In the genomic region with DNA sequence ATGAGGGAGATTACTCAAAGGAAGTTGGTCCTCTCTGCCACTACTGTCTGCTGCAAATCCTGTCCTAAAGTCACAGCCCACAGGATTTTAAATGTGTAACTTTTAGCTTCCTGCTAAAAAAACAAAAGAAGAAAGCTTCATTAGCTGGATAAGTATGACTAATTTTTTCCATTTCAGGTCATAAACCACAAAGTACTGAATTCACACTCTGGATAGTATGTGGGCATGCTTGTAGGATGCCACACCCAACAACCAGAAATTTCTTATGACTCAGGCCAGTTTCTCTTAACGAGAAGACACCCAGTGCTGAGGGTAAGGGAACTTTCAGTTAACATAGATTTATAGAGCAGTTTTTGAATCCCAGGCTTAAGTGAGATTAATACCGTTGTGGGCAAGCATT, we compare ENCODE assay signal across 20 mouse cellular contexts. TPM values are rescaled to one million over a fixed set of nuclear protein-coding genes. Genes with fewer than 3 reads are reported as not detected.
DNase-seq lines count a peak whose midpoint lies in the region; ATAC-seq and TF ChIP-seq lines count a peak whose summit lies in the region.
"Had no signal": no experiment of that assay in that cellular context is flagged by ENCODE, and none has a peak within 500 bp of the region (broad histone marks: within the 10 kb centered on the region; RNA-seq: fewer than 3 reads in every experiment).

No protein-coding gene starts in this region.

- 0 out of 2 replicates have a peak, but pooled peaks cover 3% of the 10 kb centered on the region for H3K27me3 ChIP-seq in intestine, postnatal 0 days (replicated peaks; ENCODE audit: control insufficient read depth, insufficient read depth, low read length)
- H3K27me3 ChIP-seq: embryonic facial prominence, embryonic 15.5 days; forebrain, embryonic 13.5 days had no signal

- intact Hi-C loops in heart, postnatal 10 days (cut with DNase I): no loop called here
- intact Hi-C loops in heart, postnatal 25 days (cut with DNase I): no loop called here

- ATAC-seq in megakaryocyte, adult 5-6 weeks (ENCODE audit: poor library complexity, severe bottlenecking): peak; percentile 76
- ATAC-seq in intestine, postnatal 0 days: no peak
- ATAC-seq: forebrain, embryonic 13.5 days; intestine, embryonic 16.5 days; midbrain, embryonic 16.5 days had no signal

- H3K4me1 ChIP-seq in intestine, postnatal 0 days (replicated peaks; ENCODE audit: control insufficient read depth, insufficient read depth, low read length): no peaks in the 10 kb centered on the region
- H3K4me1 ChIP-seq: embryonic facial prominence, embryonic 15.5 days; forebrain, embryonic 13.5 days; hindbrain, embryonic 13.5 days; limb, embryonic 15.5 days; neural tube, embryonic 13.5 days had no signal

- DNase-seq in 3134 (ENCODE audit: extremely low read depth, insufficient read length, low spot score): peak; percentile 67
- peak; percentile 49 for DNase-seq in CD4-positive, CD25-positive, alpha-beta regulatory T cell, adult 2 months (ENCODE audit: low read depth, low spot score)
- DNase-seq in brain, adult 2 months (ENCODE audit: low read depth, low spot score): peak; percentile 13
- no peak for DNase-seq in heart, postnatal 10 days
- no peak for DNase-seq in heart, postnatal 25 days (ENCODE audit: low spot score)
- DNase-seq: embryo, embryonic 11 days; gastrocnemius, postnatal 25 days; kidney, postnatal 4 days; lung, embryonic 14.5 days; thymus, postnatal 4 days had no signal

- no peaks in the 10 kb centered on the region for H3K9me3 ChIP-seq in intestine, postnatal 0 days (ENCODE audit: control insufficient read depth)
- H3K9me3 ChIP-seq: embryonic facial prominence, embryonic 15.5 days; forebrain, embryonic 13.5 days; hindbrain, embryonic 13.5 days; limb, embryonic 15.5 days; megakaryocyte, embryonic 14.5 days; neural tube, embryonic 13.5 days had no signal

- no peak overlapping the region for H3K4me2 ChIP-seq in intestine, postnatal 0 days (replicated peaks; ENCODE audit: low read depth)
- H3K4me2 ChIP-seq: embryonic facial prominence, embryonic 15.5 days; forebrain, embryonic 13.5 days; hindbrain, embryonic 13.5 days; limb, embryonic 15.5 days; lung, embryonic 14.5 days; neural tube, embryonic 13.5 days had no signal

- H3K36me3 ChIP-seq in intestine, postnatal 0 days (ENCODE audit: control insufficient read depth, insufficient read depth): no peaks in the 10 kb centered on the region
- H3K36me3 ChIP-seq: embryonic facial prominence, embryonic 15.5 days; hindbrain, embryonic 13.5 days; limb, embryonic 15.5 days; neural tube, embryonic 13.5 days had no signal

- no peak overlapping the region for H3K9ac ChIP-seq in intestine, postnatal 0 days (ENCODE audit: low read depth, low read length)
- H3K9ac ChIP-seq: embryonic facial prominence, embryonic 15.5 days; forebrain, embryonic 13.5 days; hindbrain, embryonic 13.5 days; limb, embryonic 15.5 days; lung, embryonic 14.5 days; neural tube, embryonic 13.5 days had no signal

- no peak for TF ChIP-seq CTCF in intestine, postnatal 0 days (IDR thresholded peaks at IDR 0.05; ENCODE audit: low read depth)

- H3K27ac ChIP-seq in intestine, postnatal 0 days (ENCODE audit: low read depth, low read length): no peak overlapping the region
- H3K27ac ChIP-seq: embryonic facial prominence, embryonic 15.5 days; forebrain, embryonic 13.5 days; hindbrain, embryonic 13.5 days; neural tube, embryonic 13.5 days had no signal

- WGBS in intestine, postnatal 0 days: 67% methylated on average over 2 of the region's 2 CpGs

- no peak overlapping the region for H3K4me3 ChIP-seq in intestine, postnatal 0 days (ENCODE audit: low read depth, low read length)
- H3K4me3 ChIP-seq: embryonic facial prominence, embryonic 15.5 days; forebrain, embryonic 13.5 days; hindbrain, embryonic 13.5 days; limb, embryonic 15.5 days; megakaryocyte, embryonic 14.5 days; neural tube, embryonic 13.5 days had no signal

RNA-seq across cellular contexts. Expression of gene Car5b, which starts 14.5 kb away (rescaled TPM):
- 0.66 and 1.5 TPM in 2 replicates for total RNA-seq in megakaryocyte, adult 5-6 weeks (2015)
- 0.15 and 0.81 TPM in 2 replicates for total RNA-seq in megakaryocyte, adult 5-6 weeks (2017)
- 0.25 and 0.37 TPM in 2 replicates for polyA plus RNA-seq in intestine, postnatal 0 days (2015; fragmentation: Nextera tagmentation; extraction: Ambion mirVana)
- 1 to 10 TPM in 1 of 2 experiments, under 1 TPM in 1; 0.74 to 1.2 TPM for total RNA-seq in heart, postnatal 10 days (2021)
- total RNA-seq in heart, postnatal 25 days (2021): 1 to 10 TPM in 1 of 2 experiments, under 1 TPM in 1; 0.78 to 1.4 TPM

RNA-seq across cellular contexts. Expression of gene Zrsr2, which starts 54.9 kb away (rescaled TPM):
- 25.4 and 30.4 TPM in 2 replicates for total RNA-seq in megakaryocyte, adult 5-6 weeks (2015)
- total RNA-seq in megakaryocyte, adult 5-6 weeks (2017): 22.5 and 37.1 TPM in 2 replicates
- 41.9 and 53.5 TPM in 2 replicates for polyA plus RNA-seq in intestine, postnatal 0 days (2015; fragmentation: Nextera tagmentation; extraction: Ambion mirVana)
- 10 to 100 TPM; 11.6 to 15.9 TPM for total RNA-seq in heart, postnatal 10 days (2021)
- 10 to 100 TPM in 1 of 2 experiments, 1 to 10 TPM in 1; 8.9 to 11.9 TPM for total RNA-seq in heart, postnatal 25 days (2021)

Comparison
In these comparisons a context has a peak if more than half of its experiments do, and no peak if none do; other contexts are left out.
1. DNase-seq: peak in 3134 (single experiment), CD4-positive, CD25-positive, alpha-beta regulatory T cell, adult 2 months (single experiment) and brain, adult 2 months (single experiment); none in heart, postnatal 10 days (0 of 2) and heart, postnatal 25 days (single experiment).